Mouse (Mus musculus): ENCODE measurements at regions not wholly inside any gene's neighbourhood (a gene's known extent, or its start where the extent isn't known, plus 50 kb on each side); places are given as distances from the start of the nearest gene placed in this dataset.

DNA sequence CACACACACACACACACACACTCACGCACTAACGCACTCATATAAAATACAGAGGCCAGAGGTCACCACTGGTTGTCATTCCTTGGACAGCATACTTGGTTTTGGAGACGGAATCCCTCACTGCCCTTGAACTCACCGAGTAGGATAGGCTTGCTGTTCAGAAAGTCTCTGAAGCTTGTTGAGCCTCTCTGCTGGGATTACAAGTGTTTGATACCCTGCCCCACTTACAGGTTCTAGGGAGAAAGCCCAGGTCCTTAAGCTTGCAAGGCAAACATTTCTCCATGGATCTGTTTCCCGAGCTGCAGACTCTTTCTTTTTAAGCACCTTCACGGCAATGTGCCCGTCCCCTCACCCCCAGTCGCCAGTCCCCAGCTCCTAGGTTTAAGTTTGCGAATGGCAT is 254.0 kb upstream of the Hs6st1 start:
- H3K4me1 ChIP-seq: peaks cover 19% of the 10 kb centered on the region
- no peaks in the 10 kb centered on the region for H3K27me3 ChIP-seq (ENCODE audit: low read depth, poor library complexity, severe bottlenecking)
- no peak overlapping the region for H3K27ac ChIP-seq (replicated peaks)
- H3K9me3 ChIP-seq (replicated peaks): no peaks in the 10 kb centered on the region
- H3K36me3 ChIP-seq: no peaks in the 10 kb centered on the region
- 87% methylated on average over 9 of the region's 9 CpGs for WGBS
- no peak for DNase-seq (ENCODE audit: low spot score)
- H3K4me3 ChIP-seq: no peak overlapping the region

- H3K9me3 ChIP-seq (replicated peaks): no peaks in the 10 kb centered on the region
- DNase-seq (ENCODE audit: low spot score): no peak
- H3K36me3 ChIP-seq: no peaks in the 10 kb centered on the region
- WGBS: 87% methylated on average over 3 of the region's 3 CpGs
- no peak overlapping the region for H3K27ac ChIP-seq (replicated peaks)
- H3K4me1 ChIP-seq: peaks cover 19% of the 10 kb centered on the region
- no peak overlapping the region for H3K4me3 ChIP-seq
- H3K27me3 ChIP-seq (ENCODE audit: low read depth, poor library complexity, severe bottlenecking): no peaks in the 10 kb centered on the region
Measured at GRCm38 (mm10) chr1:35814751-35815150, 253.4 kb upstream of the Hs6st1 start.

- no peaks in the 10 kb centered on the region for H3K27me3 ChIP-seq (ENCODE audit: low read depth, poor library complexity, severe bottlenecking)
- 95% methylated on average over 6 of the region's 6 CpGs for WGBS
- H3K4me1 ChIP-seq: peaks cover 33% of the 10 kb centered on the region
- H3K36me3 ChIP-seq: no peaks in the 10 kb centered on the region
- H3K4me3 ChIP-seq: no peak overlapping the region
- no peak for DNase-seq (ENCODE audit: low spot score)
- no peak overlapping the region for H3K27ac ChIP-seq (replicated peaks)
- no peaks in the 10 kb centered on the region for H3K9me3 ChIP-seq (replicated peaks)
Measured at GRCm38 (mm10) chr1:35821791-35822190, 246.4 kb upstream of the Hs6st1 start.

- Histone ChIP-seq H3K4me1 (peaks cover 33% of the 10 kb centered on the region), H3K9me3 (replicated peaks) (no peaks in the 10 kb centered on the region), H3K27me3 (ENCODE audit: low read depth, poor library complexity, severe bottlenecking) (no peaks in the 10 kb centered on the region), H3K27ac (replicated peaks) (no peak overlapping the region), H3K36me3 (no peaks in the 10 kb centered on the region), H3K4me3 (no peak overlapping the region)
- WGBS: 54% methylated on average over 19 of the region's 19 CpGs
- DNase-seq (ENCODE audit: low spot score): peak; percentile 19
Measured at GRCm38 (mm10) chr1:35822376-35823202, 245.6 kb upstream of the Hs6st1 start.

DNA sequence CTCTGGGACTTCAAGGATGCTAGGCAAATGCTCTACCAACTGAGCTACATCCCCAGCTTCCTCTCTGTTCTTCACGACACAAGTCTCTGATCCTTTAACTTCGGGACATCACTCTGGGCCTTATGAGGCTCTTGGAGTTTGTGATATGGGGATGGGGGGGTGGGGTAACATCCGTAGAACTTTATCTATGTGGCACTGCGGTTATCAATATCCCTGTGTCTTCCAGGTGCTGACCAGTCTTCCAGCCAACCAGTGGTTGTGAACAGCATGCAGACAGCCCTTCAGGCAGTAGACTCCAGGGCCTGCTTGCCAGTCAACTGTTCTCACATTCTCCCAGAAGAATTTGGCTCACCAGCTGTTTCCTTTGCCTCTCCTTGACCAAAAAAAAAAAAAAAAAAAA is 244.7 kb upstream of the Hs6st1 start:
- Histone ChIP-seq H3K36me3 (no peaks in the 10 kb centered on the region), H3K9me3 (replicated peaks) (no peaks in the 10 kb centered on the region), H3K27me3 (ENCODE audit: low read depth, poor library complexity, severe bottlenecking) (no peaks in the 10 kb centered on the region), H3K27ac (replicated peaks) (no peak overlapping the region), H3K4me1 (peaks cover 33% of the 10 kb centered on the region), H3K4me3 (no peak overlapping the region)
- WGBS: 84% methylated on average over 4 of the region's 4 CpGs
- DNase-seq (ENCODE audit: low spot score): peak; percentile 11

DNA sequence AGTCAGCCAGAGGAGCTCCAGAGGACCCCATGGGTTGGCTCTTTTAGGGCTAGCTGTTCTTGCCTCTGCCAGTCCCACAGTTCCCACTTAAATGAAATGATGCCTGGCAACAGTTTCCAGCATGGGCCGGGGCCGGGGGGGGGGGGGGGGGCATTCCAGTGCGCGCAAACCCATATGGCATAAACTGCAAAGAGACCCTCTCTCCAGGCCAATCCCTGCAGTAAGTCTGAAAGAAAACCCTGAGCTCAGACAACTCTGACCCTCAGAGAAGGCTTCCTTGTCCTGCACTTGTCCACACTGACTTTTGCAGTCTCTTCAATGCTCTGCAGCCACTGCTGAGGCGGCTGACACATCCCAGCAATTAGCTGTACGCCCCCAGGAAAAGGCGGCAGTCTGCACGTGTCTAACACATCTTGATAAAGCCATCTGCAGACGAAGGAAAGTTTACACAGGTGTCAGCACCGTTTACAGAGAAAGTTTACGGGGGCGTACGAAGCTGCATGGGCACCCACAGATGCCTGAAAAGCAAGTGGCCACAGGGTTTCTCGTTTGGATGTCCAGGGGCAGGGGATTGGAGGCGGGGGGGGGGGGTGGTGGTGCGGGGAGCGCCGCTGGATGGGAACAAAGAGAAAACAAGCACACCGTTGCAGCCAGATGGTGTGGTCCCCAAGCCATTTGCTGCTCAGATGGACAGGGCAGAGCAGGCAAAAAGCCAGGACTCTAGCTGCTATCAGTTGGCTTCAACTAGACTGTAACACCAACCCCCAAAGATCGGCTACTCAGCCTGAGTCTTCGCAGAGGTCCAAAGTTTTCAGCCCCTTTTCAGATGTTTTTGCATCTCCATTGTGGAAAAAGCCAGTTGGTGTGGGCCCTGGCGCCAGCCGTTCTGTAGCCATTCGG is 244.0 kb upstream of the Hs6st1 start:
- Histone ChIP-seq H3K27me3 (ENCODE audit: low read depth, poor library complexity, severe bottlenecking) (no peaks in the 10 kb centered on the region), H3K9me3 (replicated peaks) (no peaks in the 10 kb centered on the region), H3K36me3 (no peaks in the 10 kb centered on the region), H3K27ac (replicated peaks) (peak overlapping the region; percentile 14; the same call in 1 of the 2 replicates), H3K4me1 (peaks cover 33% of the 10 kb centered on the region), H3K4me3 (no peak overlapping the region)
- 73% methylated on average over 24 of the region's 24 CpGs for WGBS
- no peak for DNase-seq (ENCODE audit: low spot score)

- Histone ChIP-seq H3K9me3 (replicated peaks) (no peaks in the 10 kb centered on the region), H3K4me1 (peaks cover 31% of the 10 kb centered on the region), H3K36me3 (no peaks in the 10 kb centered on the region), H3K27ac (replicated peaks) (no peak overlapping the region), H3K27me3 (ENCODE audit: low read depth, poor library complexity, severe bottlenecking) (no peaks in the 10 kb centered on the region), H3K4me3 (no peak overlapping the region)
- WGBS: 85% methylated on average over 10 of the region's 10 CpGs
- DNase-seq (ENCODE audit: low spot score): no peak
Measured at GRCm38 (mm10) chr1:35825531-35825966, 242.7 kb upstream of the Hs6st1 start.

DNA sequence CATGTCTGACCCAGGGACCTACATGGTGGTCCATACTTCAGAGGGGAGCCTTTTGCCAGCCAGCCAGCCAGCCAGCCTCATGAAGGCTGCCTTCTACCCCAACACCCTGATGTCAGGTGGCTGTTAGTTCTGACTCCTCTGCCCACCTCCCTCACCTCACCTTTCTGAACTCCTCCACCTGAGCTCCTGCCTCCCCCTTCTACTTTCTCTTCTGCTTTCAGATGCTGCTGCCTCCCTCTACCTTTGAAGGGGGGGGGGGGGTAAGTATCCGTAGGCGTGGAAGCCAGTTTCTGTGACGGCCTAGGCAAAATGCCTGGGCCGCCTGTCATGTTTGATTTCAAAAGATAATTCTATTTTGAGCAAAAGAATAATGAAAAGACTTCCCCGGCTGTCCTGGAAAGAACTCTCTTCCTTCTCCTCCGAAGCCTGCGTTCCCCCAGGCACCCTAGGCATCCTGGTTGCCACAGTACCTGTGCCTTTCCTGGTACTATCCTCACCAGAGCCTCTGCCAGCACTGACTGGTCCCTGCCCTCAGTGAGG is 241.6 kb upstream of the Hs6st1 start:
- no peaks in the 10 kb centered on the region for H3K9me3 ChIP-seq (replicated peaks)
- no peak overlapping the region for H3K4me3 ChIP-seq
- no peaks in the 10 kb centered on the region for H3K27me3 ChIP-seq (ENCODE audit: low read depth, poor library complexity, severe bottlenecking)
- 90% methylated on average over 7 of the region's 7 CpGs for WGBS
- H3K27ac ChIP-seq (replicated peaks): 0 out of 2 replicates have a peak overlapping the region, but pooled peaks have one; percentile 38
- no peak for DNase-seq (ENCODE audit: low spot score)
- H3K36me3 ChIP-seq: no peaks in the 10 kb centered on the region
- peaks cover 30% of the 10 kb centered on the region for H3K4me1 ChIP-seq

DNA sequence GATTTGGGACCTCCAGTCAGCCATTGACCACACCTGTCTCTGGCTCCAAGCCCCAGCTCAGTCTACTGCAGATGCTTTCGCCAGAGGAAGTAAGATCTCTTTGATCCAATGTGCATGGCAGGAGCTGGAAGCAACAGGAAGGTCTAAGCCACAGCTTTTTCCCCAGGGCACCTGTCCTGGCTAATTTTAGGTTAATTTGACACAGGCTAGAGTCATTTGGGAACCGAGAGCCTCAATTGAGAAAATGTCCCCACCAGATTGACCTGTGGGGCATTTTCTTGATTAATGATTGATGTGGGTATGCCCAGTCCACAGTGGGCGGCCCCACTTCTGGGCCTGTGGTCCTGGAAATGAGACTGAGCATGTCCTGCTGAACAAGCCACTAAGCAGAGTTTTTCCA is 240.7 kb upstream of the Hs6st1 start:
- DNase-seq (ENCODE audit: low spot score): no peak
- no peak overlapping the region for H3K27ac ChIP-seq (replicated peaks)
- no peaks in the 10 kb centered on the region for H3K36me3 ChIP-seq
- H3K4me1 ChIP-seq: peaks cover 27% of the 10 kb centered on the region
- H3K4me3 ChIP-seq: no peak overlapping the region
- no peaks in the 10 kb centered on the region for H3K27me3 ChIP-seq (ENCODE audit: low read depth, poor library complexity, severe bottlenecking)
- H3K9me3 ChIP-seq (replicated peaks): no peaks in the 10 kb centered on the region
- WGBS: 84% methylated on average over 3 of the region's 3 CpGs

GRCm38 (mm10) chr1:35834180-35834579 is 234.0 kb upstream of the Hs6st1 start:
- whole genome bisulfite sequencing: 81% methylated on average over 7 of the region's 7 CpGs
- H3K36me3 ChIP-seq: no peaks in the 10 kb centered on the region
- H3K27ac ChIP-seq (replicated peaks): no peak overlapping the region
- H3K27me3 ChIP-seq (ENCODE audit: low read depth, poor library complexity, severe bottlenecking): no peaks in the 10 kb centered on the region
- no peaks in the 10 kb centered on the region for H3K9me3 ChIP-seq (replicated peaks)
- H3K4me3 ChIP-seq: no peak overlapping the region
- DNase-seq (ENCODE audit: low spot score): no peak
- peaks cover 4% of the 10 kb centered on the region; the same call in 1 of the 2 replicates for H3K4me1 ChIP-seq

DNA sequence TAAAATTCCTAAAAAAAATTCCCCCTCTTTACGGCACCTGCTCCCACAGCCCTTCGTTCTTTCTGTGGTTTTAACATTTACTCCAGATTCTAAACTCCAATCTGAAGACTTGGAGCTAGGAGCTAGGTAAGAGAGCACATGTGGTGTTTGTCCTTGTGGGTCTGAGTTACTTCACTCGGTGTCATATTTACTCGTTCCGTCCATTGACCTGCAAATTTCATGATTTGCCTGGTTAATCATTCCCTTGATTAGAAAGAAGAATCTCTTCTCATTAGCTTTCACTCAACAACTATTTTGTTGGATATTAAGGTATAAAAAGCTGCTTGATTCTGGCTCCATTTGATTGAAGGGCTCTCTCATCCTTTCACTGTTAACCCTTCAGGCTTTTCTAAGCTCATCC is 231.6 kb upstream of the Hs6st1 start:
- H3K36me3 ChIP-seq: no peaks in the 10 kb centered on the region
- peaks cover 3% of the 10 kb centered on the region; the same call in 1 of the 2 replicates for H3K4me1 ChIP-seq
- no peak overlapping the region for H3K4me3 ChIP-seq
- H3K27me3 ChIP-seq (ENCODE audit: low read depth, poor library complexity, severe bottlenecking): no peaks in the 10 kb centered on the region
- H3K27ac ChIP-seq (replicated peaks): no peak overlapping the region
- WGBS: 88% methylated on average over 5 of the region's 5 CpGs
- H3K9me3 ChIP-seq (replicated peaks): peaks cover 4% of the 10 kb centered on the region
- DNase-seq (ENCODE audit: low spot score): no peak

DNA sequence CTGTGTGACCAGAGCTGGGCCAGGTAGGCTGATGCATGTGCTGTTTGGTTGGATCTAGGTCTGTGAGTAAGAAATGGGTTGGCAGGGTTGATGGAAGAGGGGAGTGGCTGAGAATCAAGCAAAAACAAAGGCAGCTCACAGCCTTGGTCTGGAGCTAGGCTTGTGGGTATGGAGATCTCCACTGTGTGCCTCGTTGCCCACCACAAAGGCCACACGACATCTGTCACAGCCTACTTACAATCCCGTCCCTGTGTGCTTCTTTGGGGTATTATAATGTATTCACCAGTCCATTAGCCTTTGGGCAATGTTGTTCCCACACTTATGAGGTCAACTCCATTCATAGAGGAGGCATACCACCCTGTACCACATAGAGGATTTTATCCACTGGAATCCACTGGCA is 229.6 kb upstream of the Hs6st1 start:
- Histone ChIP-seq H3K27ac (replicated peaks) (no peak overlapping the region), H3K9me3 (replicated peaks) (peaks cover 4% of the 10 kb centered on the region), H3K4me3 (no peak overlapping the region), H3K27me3 (ENCODE audit: low read depth, poor library complexity, severe bottlenecking) (no peaks in the 10 kb centered on the region), H3K36me3 (no peaks in the 10 kb centered on the region), H3K4me1 (no peaks in the 10 kb centered on the region)
- DNase-seq (ENCODE audit: low spot score): no peak
- WGBS: 89% methylated on average over 3 of the region's 3 CpGs
